Mouse (Mus musculus) midbrain, embryonic 11.5 days (tissue): ENCODE results near the gene Zpr1. TPM values are rescaled to one million over a fixed set of nuclear protein-coding genes. Genes with fewer than 3 reads are reported as not detected.

ENCODE experiments used
- ATAC-seq: fragments of 200-750 bp; cut with Nextera tagmentation; 2 replicates; pipeline ENCODE4 v1.8.0; 2017; ENCODE audit warnings: moderate TSS enrichment, moderate library complexity; ENCODE audit not compliant: low FRiP score
- DNase-seq: peaks from one replicate; pipeline ENCODE4 v3.0.0; 2015; ENCODE audit warnings: low spot score; ENCODE audit errors: missing footprints
- H3K27ac ChIP-seq: fragments of 300-500 bp; sonication (generic); 2 replicates; pipeline ENCODE4 v1.5.1; 2014; ENCODE audit warnings: low read depth, low read length
- H3K27me3 ChIP-seq: fragments of 300-500 bp; sonication (generic); 2 replicates; pipeline ENCODE4 v1.6.1; 2014; ENCODE audit warnings: mild to moderate bottlenecking, low read length, moderate library complexity, mixed read lengths; ENCODE audit not compliant: control insufficient read depth, insufficient read depth
- H3K36me3 ChIP-seq: fragments of 300-500 bp; sonication (generic); 2 replicates; pipeline ENCODE4 v1.6.1; 2014; ENCODE audit warnings: mild to moderate bottlenecking, low read length, moderate library complexity, mixed read lengths; ENCODE audit not compliant: control insufficient read depth, insufficient read depth
- H3K4me1 ChIP-seq: fragments of 300-500 bp; sonication (generic); 2 replicates; pipeline ENCODE4 v1.6.1; 2014; ENCODE audit warnings: low read length; ENCODE audit not compliant: control insufficient read depth, insufficient read depth
- H3K4me2 ChIP-seq: fragments of 300-500 bp; sonication (generic); 2 replicates; pipeline ENCODE4 v1.6.1; 2014; ENCODE audit warnings: mild to moderate bottlenecking, moderate library complexity
- H3K4me3 ChIP-seq: fragments of 300-500 bp; sonication (generic); 2 replicates; pipeline ENCODE4 v1.5.1; 2014; ENCODE audit warnings: low read depth, low read length
- H3K9ac ChIP-seq: fragments of 300-500 bp; sonication (generic); 2 replicates; pipeline ENCODE4 v1.6.1; 2014; ENCODE audit warnings: low read length
- H3K9me3 ChIP-seq: fragments of 300-500 bp; sonication (generic); 2 replicates; pipeline ENCODE4 v1.6.1; 2016; ENCODE audit warnings: low read length; ENCODE audit not compliant: control insufficient read depth
- WGBS: fragments of 180-500 bp; shearing (Covaris S2); extraction: QIAGEN DNeasy Blood & Tissue Kit; methylation state at CpG from one replicate; pipeline ENCODE4 v1.1.7; 2014; 5-methylcytosine and 5-hydroxymethylcytosine counted together
- polyA plus RNA-seq: library from polyadenylated mRNA; unstranded; fragments of >200 nt; fragmentation: Nextera tagmentation; extraction: Ambion mirVana; gene quantifications from 2 replicates; pipeline ENCODE4 v1.2.1, GENCODE M21; 2014

Gene Zpr1
- polyA plus RNA-seq, 1 experiment from 2014 or later: 62.0 TPM

DNA sequence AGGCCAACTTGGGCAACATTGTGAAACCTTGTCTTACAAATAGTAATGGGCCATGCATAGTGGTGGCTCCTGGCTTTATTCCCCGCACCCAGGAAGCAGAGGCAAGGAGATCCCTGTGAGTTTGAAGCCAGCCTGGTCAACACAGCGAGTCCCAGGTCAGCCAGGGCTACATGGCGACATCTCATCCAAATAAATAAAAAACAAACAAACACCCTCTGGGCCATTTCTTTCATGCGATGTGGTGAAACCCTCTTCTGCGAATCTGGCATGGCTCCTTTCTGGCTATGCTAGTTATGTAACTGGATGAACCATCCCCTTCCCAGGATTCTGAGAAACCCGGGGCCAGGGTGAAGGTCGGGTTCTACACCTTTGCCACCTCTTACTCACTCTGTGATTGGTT lies 16.7 kb upstream of the Zpr1 start:
- no peak for ATAC-seq
- WGBS: 93% methylated on average over 7 of the region's 7 CpGs

DNA sequence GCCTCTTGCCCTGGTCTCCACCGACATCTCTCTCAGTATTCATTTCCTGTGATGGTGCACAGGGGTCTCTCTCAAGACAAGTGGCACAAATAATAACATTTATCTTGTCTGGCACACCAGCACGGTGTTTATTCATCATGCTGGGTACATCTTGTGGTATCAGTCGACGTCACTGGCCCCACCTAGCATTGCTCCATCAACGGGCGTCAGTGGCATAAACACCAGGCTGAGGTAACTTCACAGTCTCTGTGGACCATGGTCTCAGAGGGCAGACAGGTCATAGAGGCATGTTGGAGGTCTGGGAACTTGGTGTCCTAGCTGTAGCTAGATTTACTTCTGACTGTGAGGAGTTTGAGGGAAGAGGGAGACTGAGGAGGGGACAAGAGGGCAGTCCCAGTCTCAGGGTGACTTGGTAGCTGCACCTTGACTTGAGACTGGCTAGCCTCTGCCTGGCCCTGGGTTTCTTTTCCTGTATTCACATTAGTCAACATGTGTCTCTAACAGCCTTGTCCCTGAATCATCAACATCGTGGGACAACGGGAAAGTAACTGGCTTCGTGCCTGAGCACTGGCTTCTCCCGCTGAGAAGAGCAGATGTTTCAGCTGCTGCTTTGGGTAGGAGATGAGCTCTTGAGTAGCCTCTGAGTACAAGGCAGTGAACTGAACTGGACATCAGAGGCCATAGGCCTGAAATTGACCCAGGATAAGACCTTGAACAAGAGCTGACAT lies 16.0 kb upstream of the Zpr1 start:
- H3K4me2 ChIP-seq: no peak overlapping the region
- H3K9me3 ChIP-seq: no peaks in the 10 kb centered on the region
- H3K4me1 ChIP-seq: no peaks in the 10 kb centered on the region; the same call in 1 of the 2 replicates
- H3K36me3 ChIP-seq: no peaks in the 10 kb centered on the region
- DNase-seq (peak; percentile 47), ATAC-seq (no peak)
- H3K4me3 ChIP-seq: no peak overlapping the region
- WGBS: 90% methylated on average over 10 of the region's 10 CpGs
- H3K27ac ChIP-seq: no peak overlapping the region
- no peak overlapping the region for H3K9ac ChIP-seq
- peaks cover 5% of the 10 kb centered on the region; the same call in 1 of the 2 replicates for H3K27me3 ChIP-seq

More for the DNA sequence above, 16.7 kb upstream of the Zpr1 start:
- no peak overlapping the region for H3K9ac ChIP-seq
- no peak overlapping the region for H3K27ac ChIP-seq
- DNase-seq: no peak
- no peaks in the 10 kb centered on the region for H3K36me3 ChIP-seq
- peaks cover 5% of the 10 kb centered on the region; the same call in 1 of the 2 replicates for H3K27me3 ChIP-seq
- H3K9me3 ChIP-seq: no peaks in the 10 kb centered on the region
- H3K4me2 ChIP-seq: no peak overlapping the region
- H3K4me1 ChIP-seq: no peaks in the 10 kb centered on the region; the same call in 1 of the 2 replicates
- H3K4me3 ChIP-seq: no peak overlapping the region

DNA sequence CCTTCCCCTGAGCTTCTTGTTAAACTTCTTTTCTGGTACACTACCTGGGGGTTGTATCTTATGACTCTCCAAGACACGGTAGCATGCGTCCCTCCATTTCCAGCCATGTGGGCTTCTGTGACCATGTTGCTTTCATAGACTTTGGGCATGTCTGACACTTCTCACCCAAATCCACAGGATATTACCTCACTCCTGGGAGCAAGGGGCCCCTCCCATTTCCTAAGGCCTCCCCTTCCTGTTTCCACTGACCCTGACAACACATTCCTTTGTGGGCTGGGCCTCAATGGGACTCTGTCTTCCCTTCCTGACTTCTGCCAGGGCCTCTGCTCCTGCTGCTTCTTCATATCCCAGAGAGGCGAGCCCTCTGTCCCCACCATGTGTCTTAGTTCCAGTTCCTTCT lies 15.3 kb upstream of the Zpr1 start:
- Histone ChIP-seq H3K27me3 (peaks cover 5% of the 10 kb centered on the region; the same call in 1 of the 2 replicates), H3K9ac (no peak overlapping the region), H3K9me3 (no peaks in the 10 kb centered on the region), H3K4me3 (no peak overlapping the region), H3K4me1 (no peaks in the 10 kb centered on the region; the same call in 1 of the 2 replicates), H3K36me3 (no peaks in the 10 kb centered on the region), H3K4me2 (no peak overlapping the region), H3K27ac (no peak overlapping the region)
- 91% methylated on average over 3 of the region's 3 CpGs for whole genome bisulfite sequencing
- no peak for ATAC-seq
- DNase-seq: peak; percentile 75

DNA sequence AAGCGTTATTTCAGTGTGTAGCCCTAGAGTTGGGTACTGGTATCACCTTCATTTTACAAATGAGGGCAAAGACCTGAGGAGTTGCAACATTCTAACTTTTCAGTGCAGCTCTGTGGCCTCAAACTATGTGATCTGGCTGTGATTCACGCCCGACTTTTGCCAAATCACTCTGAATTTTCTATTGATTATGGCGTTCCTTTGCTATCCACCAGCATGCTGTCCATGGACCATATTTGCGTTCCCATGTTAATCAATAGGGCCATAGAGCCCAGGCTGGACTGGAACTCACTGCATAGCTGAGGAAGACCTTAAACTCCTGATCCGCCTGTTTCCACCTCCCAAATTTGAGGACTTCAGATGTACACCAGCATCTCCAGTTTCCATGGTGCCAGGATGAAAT lies 13.8 kb upstream of the Zpr1 start:
- H3K27ac ChIP-seq: no peak overlapping the region
- H3K27me3 ChIP-seq: no peaks in the 10 kb centered on the region; the same call in 1 of the 2 replicates
- no peak overlapping the region for H3K4me2 ChIP-seq
- peak; percentile 51 for DNase-seq
- no peaks in the 10 kb centered on the region for H3K9me3 ChIP-seq
- H3K4me1 ChIP-seq: no peaks in the 10 kb centered on the region; the same call in 1 of the 2 replicates
- no peak overlapping the region for H3K4me3 ChIP-seq
- 87% methylated on average over 6 of the region's 6 CpGs for WGBS
- no peak overlapping the region for H3K9ac ChIP-seq
- H3K36me3 ChIP-seq: no peaks in the 10 kb centered on the region
- ATAC-seq: no peak

DNA sequence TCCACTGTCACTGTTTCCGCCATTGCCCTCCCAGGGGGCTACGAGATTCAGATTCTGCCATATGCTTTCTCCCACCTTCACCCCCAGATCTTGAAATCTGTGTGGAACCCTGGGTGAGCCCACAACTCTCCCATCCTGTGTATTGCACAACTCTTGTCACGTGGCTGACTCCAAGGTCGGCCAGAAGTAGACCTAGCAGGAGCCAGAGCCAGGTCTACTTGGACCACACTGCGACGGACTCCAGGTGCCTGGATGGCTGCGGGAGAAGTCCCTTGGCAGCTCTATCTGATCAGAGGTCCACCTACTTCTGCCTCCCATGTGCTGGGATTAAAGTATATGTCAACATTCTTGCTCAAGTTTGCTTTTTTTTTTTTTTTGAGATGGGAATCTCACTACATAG lies 11.7 kb upstream of the Zpr1 start:
- Histone ChIP-seq H3K27me3 (no peaks in the 10 kb centered on the region; the same call in 1 of the 2 replicates), H3K27ac (no peak overlapping the region), H3K9me3 (no peaks in the 10 kb centered on the region), H3K9ac (no peak overlapping the region), H3K4me3 (no peak overlapping the region), H3K4me1 (no peaks in the 10 kb centered on the region), H3K36me3 (no peaks in the 10 kb centered on the region), H3K4me2 (no peak overlapping the region)
- ATAC-seq: no peak
- no peak for DNase-seq
- WGBS: 88% methylated on average over 7 of the region's 7 CpGs

DNA sequence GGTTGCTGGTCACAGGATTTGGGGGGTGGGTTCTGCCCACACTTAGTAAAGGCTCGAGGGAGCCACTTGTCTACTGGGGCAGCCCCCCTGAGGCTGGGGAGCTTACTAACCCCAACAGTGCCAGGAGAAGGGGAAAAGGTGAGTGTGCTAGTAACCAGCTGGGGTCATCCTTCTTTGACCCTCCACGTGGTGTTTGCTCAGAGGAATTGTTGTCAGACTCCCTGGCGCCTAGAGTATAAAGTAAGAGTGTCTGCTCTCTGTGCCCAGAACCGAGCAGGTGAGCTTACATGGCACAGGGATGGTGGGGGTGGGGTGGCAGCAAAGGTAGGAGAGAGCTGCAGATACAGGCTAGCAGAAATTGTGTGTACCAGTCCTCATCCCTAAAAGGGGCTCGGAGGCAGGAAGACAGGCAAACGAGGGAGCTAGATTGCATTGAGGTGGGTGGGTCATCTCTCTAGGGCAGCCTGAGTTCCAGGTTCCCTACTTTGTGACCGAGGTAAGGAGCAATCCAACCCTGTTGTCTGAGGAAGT lies 4.5 kb upstream of the Zpr1 start, which contains the start of gene Apoa5:
Apoa5 (plus strand) TSS at position 291 of the 531 bp plus-strand sequence.
- no peaks in the 10 kb centered on the region for H3K36me3 ChIP-seq
- no peaks in the 10 kb centered on the region for H3K9me3 ChIP-seq
- H3K4me3 ChIP-seq: no peak within 1 kb of the TSS
- no peak within 1 kb of the TSS for H3K4me2 ChIP-seq
- peaks cover 3% of the 10 kb centered on the region for H3K27me3 ChIP-seq
- no peak within 1 kb of the TSS for H3K9ac ChIP-seq
- no peak within 1 kb of the TSS for H3K27ac ChIP-seq
- ATAC-seq: no peak
- no peak for DNase-seq
- peaks cover under 1% of the 10 kb centered on the region for H3K4me1 ChIP-seq
- WGBS: 61% methylated on average over 7 of the region's 7 CpGs

DNA sequence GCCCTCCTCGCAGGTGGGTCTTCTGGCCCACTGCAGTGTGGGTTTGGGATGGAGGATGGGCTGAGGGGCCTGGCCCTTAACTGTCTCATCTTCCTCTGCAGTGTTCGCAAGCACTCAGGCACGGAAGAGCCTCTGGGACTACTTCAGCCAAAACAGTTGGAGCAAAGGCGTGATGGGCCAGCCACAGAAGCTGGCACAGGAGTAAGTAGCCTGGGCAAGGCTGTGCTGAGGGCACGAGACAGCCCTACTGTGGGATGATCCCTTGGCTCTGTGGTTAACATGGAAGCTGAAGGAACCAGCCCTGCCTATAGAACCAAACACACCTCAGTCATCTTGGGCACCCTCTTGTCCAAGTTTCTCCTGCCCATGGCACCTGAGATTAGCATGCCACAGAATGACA lies 3.7 kb upstream of the Zpr1 start:
- 91% methylated on average over 5 of the region's 5 CpGs for WGBS
- H3K4me3 ChIP-seq: no peak overlapping the region
- DNase-seq (no peak), ATAC-seq (no peak)
- H3K4me2 ChIP-seq: no peak overlapping the region
- H3K36me3 ChIP-seq: no peaks in the 10 kb centered on the region
- no peaks in the 10 kb centered on the region for H3K9me3 ChIP-seq
- H3K9ac ChIP-seq: no peak overlapping the region
- H3K27me3 ChIP-seq: peaks cover 3% of the 10 kb centered on the region
- peaks cover 6% of the 10 kb centered on the region for H3K4me1 ChIP-seq
- no peak overlapping the region for H3K27ac ChIP-seq

DNA sequence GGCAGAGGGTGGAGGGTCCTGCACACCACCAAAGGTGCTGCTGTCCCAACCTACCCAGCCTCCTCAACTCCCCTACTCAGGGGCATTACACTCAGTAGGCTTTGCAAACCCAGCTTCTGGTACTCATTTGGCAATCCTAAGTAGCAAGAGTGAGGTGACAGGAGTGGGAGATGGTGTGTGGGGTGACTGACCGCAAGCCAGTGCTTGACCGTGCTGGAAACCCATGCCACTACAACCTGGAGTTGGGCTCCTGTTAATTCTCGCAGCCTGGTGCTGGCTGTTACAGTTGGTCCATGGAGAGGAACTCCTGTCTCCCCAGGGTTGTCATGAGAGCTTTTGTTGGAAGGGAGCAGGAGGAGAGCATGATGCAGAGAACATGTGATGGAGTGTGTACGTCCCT lies 2.1 kb upstream of the Zpr1 start:
- peaks cover 5% of the 10 kb centered on the region for H3K36me3 ChIP-seq
- H3K4me1 ChIP-seq: peaks cover 6% of the 10 kb centered on the region
- DNase-seq: no peak
- H3K9ac ChIP-seq: no peak overlapping the region
- 92% methylated on average over 4 of the region's 4 CpGs for WGBS
- H3K9me3 ChIP-seq: no peaks in the 10 kb centered on the region
- H3K4me2 ChIP-seq: no peak overlapping the region
- no peak for ATAC-seq
- H3K27ac ChIP-seq: no peak overlapping the region
- H3K4me3 ChIP-seq: no peak overlapping the region
- H3K27me3 ChIP-seq: peaks cover 3% of the 10 kb centered on the region

DNA sequence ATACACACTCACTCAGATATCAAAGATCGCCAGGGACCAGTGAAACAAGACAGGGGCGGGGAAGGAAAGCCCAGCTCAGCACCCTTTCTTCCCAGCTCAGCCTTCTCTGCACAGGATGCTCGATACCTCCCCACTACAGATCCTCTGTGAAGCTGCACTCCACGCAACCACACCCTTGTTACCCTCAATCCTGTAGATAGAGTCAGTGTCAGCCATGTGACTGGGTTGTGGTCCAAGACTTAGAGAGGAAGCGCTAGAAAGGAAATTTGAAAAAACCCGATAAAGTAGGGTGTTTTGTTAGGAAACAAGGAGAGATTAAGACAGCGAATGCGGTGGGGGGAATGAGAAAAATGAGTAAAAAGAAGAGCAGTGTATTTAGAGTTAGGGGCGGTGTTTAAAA lies 794 bp upstream of the Zpr1 start:
- Histone ChIP-seq H3K36me3 (peaks cover 13% of the 10 kb centered on the region), H3K27me3 (peaks cover 3% of the 10 kb centered on the region), H3K9me3 (no peaks in the 10 kb centered on the region), H3K4me1 (peaks cover 6% of the 10 kb centered on the region), H3K4me2 (no peak overlapping the region), H3K4me3 (no peak overlapping the region), H3K9ac (no peak overlapping the region), H3K27ac (no peak overlapping the region)
- no peak for DNase-seq
- WGBS: 85% methylated on average over 9 of the region's 9 CpGs
- ATAC-seq: no peak
